Mouse (Mus musculus): ENCODE data around the gene Jarid2.

Gene Jarid2

GRCm38 (mm10) chr13:44837445-44837844 lies 108.2 kb downstream of the Jarid2 start:
- DNase-seq (ENCODE audit: low read depth, low spot score), result no peak

- DNase-seq (ENCODE audit: low read depth, low spot score), result no peak
These were observed 110.9 kb downstream of the Jarid2 start for GRCm38 (mm10) chr13:44839866-44840835.

DNA sequence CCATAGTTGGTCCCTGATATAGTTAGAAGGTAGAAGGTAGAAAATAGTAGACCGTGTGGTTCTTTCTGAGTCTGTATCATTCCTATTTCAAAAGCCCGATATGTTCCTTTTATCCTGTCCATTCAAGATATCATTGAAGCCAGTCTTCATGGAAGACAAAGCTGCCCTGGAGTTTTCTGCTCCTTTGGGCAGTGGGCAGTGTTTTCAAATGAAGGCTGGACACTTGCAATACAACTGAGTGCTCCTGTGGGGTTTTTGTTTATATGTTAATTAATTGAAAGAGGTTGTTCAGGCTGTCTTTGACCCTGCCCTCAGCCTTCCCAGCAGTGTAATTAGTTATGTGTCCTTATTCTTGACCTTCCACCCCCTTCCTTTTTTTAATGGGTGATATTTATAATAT lies 122.2 kb downstream of the Jarid2 start:
- no peak for DNase-seq (ENCODE audit: low read depth, low spot score)

DNA sequence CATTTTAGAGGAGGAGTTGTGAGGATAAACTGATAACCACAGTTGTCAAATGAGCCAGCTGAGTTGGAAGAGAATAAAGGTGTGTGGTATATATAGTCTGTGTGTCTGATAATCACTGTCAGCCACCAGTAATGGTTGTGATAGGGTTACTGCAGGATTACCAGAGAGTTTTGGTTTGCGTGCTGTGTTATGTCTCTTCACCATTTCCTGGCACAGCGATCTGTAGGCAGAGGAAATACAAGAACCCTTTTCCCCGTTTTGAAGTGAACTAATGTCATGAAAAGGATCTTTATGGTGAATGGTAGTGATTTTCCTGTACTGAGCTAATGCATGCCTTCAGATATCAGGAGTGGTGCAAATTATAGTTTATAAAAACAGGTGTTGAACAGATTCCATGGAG lies 122.8 kb downstream of the Jarid2 start:
- DNase-seq (ENCODE audit: low read depth, low spot score), result peak; percentile 14

- DNase-seq (ENCODE audit: low read depth, low spot score), result peak; percentile 39
These were observed 136.3 kb downstream of the Jarid2 start for GRCm38 (mm10) chr13:44865566-44865965.

GRCm38 (mm10) chr13:44868037-44868650 lies 138.9 kb downstream of the Jarid2 start:
- no peak for DNase-seq (ENCODE audit: low read depth, low spot score)

DNA sequence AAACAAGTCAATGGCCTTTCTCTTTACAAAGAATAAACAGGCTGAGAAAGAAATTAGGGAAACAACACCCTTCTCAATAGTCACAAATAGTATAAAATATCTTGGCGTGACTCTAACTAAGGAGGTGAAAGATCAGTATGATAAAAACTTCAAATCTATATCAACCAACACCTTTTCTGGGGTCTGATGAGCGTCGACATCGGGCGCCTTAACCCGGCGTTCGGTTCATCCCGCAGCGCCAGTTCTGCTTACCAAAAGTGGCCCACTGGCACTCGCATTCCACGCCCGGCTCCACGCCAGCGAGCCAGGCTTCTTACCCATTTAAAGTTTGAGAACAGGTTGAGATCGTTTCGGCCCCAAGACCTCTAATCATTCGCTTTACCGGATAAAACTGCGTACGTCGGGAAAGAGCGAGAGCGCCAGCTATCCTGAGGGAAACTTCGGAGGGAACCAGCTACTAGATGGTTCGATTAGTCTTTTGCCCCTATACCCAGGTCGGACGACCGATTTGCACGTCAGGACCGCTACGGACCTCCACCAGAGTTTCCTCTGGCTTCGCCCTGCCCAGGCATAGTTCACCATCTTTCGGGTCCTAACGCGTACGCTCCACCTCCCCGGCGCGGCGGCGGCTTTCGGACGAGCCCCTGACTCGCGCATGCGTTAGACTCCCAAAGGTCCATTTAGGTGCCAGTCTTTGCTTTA lies 140.3 kb downstream of the Jarid2 start:
- DNase-seq (ENCODE audit: low read depth, low spot score), result peak; percentile 98

DNA sequence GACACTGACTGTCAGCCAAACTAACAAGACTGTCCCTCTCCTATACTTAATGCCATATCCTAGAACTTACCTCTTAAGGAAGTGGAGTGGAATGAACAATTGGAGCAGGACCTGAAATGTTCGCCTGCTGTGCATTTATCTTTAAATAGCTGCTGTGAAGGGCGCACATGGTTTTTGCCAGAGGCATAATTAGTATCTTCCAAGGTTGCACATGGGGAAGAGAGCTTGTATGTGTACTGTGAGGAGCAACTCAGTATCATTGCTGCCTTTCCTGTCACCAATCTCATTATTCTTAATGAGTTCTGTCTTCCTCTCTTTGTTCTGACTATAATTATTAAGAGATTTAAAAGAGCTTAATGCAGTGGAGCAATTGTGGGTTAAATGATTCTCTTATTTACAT lies 147.5 kb downstream of the Jarid2 start:
- no peak for DNase-seq (ENCODE audit: low read depth, low spot score)

- no peak for DNase-seq (ENCODE audit: low read depth, low spot score)
These were observed 151.7 kb downstream of the Jarid2 start for GRCm38 (mm10) chr13:44881001-44881400.

- DNase-seq (ENCODE audit: low read depth, low spot score), result no peak
These were observed 156.9 kb downstream of the Jarid2 start for GRCm38 (mm10) chr13:44886221-44886620.

DNA sequence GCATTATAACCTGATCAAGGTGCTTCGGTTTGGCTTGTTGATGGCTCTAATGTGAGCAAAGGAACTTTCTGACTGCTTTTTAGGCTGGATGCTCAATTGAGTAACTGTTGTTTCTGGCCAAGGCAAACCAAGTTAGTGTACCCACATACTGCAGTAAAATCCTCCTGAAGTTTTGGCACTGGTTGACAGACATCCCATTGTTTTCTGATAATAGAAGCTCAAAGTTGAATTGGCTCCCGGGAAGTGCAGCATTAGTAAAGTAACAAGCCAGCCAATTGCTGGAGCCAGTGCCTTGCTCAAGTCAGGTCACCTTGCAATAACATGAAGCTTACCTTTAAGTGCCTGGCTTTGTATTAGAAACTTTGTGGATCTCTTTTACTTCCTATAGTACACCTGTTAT lies 161.3 kb downstream of the Jarid2 start:
- DNase-seq (ENCODE audit: low read depth, low spot score), result no peak

- DNase-seq (ENCODE audit: low read depth, low spot score), result no peak
These were observed 162.8 kb downstream of the Jarid2 start for GRCm38 (mm10) chr13:44891813-44892730.

- no peak for DNase-seq (ENCODE audit: low read depth, low spot score)
These were observed 166.9 kb downstream of the Jarid2 start for GRCm38 (mm10) chr13:44896211-44896610.

GRCm38 (mm10) chr13:44902299-44902698 lies 173.0 kb downstream of the Jarid2 start:
- DNase-seq (ENCODE audit: low read depth, low spot score), result no peak

DNA sequence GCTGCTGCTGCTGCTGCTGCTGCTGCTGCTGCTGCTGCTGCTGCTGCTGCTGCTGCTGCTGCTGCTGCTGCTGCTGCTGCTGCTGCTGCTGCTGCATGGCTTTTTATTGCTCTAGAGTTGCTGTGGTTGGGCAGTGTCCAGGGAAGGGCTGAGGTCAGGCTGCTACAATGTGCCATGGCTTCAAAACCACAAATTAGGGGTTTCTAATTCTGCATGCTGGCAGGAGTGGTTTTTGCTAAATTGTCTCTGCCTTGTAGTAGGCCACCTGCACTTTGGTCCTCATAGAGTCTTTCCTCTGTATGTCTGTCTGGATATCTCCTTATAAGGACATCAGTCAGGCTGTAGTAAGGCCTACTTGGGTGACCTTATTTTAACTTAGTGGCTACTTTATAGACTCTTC lies 174.1 kb downstream of the Jarid2 start:
- no peak for DNase-seq (ENCODE audit: low read depth, low spot score)

DNA sequence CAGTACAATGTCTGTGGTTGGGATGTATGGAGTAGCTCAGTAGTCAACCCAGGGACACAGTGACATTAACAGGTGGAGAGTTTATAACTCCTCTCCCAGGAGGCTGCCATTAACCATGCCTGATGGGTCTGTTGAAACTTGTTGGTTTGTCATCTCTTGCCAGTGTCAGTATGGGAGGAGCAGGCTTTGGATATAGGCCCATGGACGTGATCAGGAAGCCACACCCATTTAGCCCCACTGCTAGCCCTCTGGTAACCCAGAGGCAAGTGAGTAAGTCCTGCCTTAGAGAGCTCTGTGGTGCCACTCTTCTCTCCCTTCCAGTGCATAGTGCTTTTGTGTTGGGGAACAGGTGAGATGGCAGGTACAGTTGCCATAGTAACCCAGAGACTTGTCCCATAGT lies 175.0 kb downstream of the Jarid2 start:
- DNase-seq (ENCODE audit: low read depth, low spot score), result no peak

DNA sequence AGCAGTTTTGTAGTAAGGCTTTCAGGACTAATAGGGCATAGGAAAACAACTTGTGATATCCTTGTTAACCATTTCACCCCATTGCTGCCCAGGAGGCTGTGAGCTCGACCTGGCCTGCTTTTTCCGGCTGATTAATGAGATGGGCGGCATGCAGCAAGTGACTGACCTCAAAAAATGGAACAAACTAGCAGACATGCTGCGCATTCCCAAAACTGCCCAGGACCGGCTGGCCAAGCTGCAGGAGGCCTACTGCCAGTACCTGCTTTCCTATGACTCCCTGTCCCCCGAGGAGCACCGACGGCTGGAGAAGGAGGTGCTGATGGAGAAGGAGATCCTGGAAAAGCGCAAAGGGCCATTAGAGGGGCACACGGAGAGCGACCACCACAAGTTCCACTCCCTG lies 176.9 kb downstream of the Jarid2 start:
- no peak for DNase-seq (ENCODE audit: low read depth, low spot score)

- DNase-seq (ENCODE audit: low read depth, low spot score), result no peak
These were observed 178.4 kb downstream of the Jarid2 start for GRCm38 (mm10) chr13:44907702-44908101.

DNA sequence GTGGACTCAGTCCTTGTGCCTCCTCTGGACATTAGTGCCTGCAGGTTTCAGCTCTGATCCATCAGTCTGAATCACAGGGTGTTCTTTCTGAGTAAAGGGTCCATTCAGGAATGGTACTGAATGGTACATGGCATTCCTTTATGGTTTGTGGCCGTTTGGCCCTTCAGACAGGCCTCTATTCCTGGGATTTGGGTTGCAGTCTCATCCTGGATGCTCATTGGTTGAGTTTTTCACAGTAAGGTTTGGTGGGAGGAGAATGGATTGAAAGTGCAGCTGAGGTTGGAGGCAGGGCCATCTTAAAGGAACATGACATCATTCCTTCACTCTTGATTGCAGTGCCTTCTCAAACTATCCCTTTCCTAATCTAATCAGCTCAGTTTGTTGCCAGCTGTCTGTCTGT lies 179.5 kb downstream of the Jarid2 start:
- no peak for DNase-seq (ENCODE audit: low read depth, low spot score)

GRCm38 (mm10) chr13:44912851-44913250 lies 183.6 kb downstream of the Jarid2 start:
- no peak for DNase-seq (ENCODE audit: low read depth, low spot score)

GRCm38 (mm10) chr13:44913560-44913959 lies 184.3 kb downstream of the Jarid2 start:
- no peak for DNase-seq (ENCODE audit: low read depth, low spot score)

Data from CD4-positive helper T cell, adult 2 months (primary cell).